Mouse (Mus musculus): ENCODE data around the gene AC124108.1.

GRCm38 (mm10) chr1:132188442-132189066 is 2.7 kb upstream of the AC124108.1 start:
- TF ChIP-seq CTCF (IDR thresholded peaks at IDR 0.05; ENCODE audit: control insufficient read depth, insufficient read depth, insufficient read length) (no peak), MAX (IDR thresholded peaks at IDR 0.05) (no peak), USF1 (IDR thresholded peaks at IDR 0.05; ENCODE audit: low read depth) (no peak), MYOG (IDR thresholded peaks at IDR 0.05; ENCODE audit: control insufficient read depth, extremely low read depth, insufficient read length) (no peak), CEBPB (IDR thresholded peaks at IDR 0.05; ENCODE audit: low read depth) (no peak), FOSL1 (IDR thresholded peaks at IDR 0.05; ENCODE audit: insufficient read depth, low read length, poor library complexity, severe bottlenecking) (no peak)

Measured in C2C12 (cell line).